Mouse (Mus musculus): ENCODE data around the gene Reep6. TPM values are rescaled to one million over a fixed set of nuclear protein-coding genes. Genes with fewer than 3 reads are reported as not detected.

Gene Reep6
- polyA plus RNA-seq (2011; ENCODE audit: insufficient read length, low read depth, missing spikeins), result 1.5 and 1.7 TPM in 2 replicates

GRCm38 (mm10) chr10:80329273-80330081, at the start of gene Reep6, which contains the start of gene Pcsk4:
Reep6 (plus strand) TSS chr10:80329953.
Pcsk4 (minus strand) TSS chr10:80329498.
- H3K4me3 ChIP-seq (ENCODE audit: insufficient read depth, low read length), result peak within 1 kb of the TSS; percentile 31
- no peak within 1 kb of the TSS for H3K27ac ChIP-seq (ENCODE audit: insufficient read depth, low read length)
- H3K4me1 ChIP-seq (ENCODE audit: control insufficient read depth, insufficient read depth, low read length), result no peaks in the 10 kb centered on the region
- TF ChIP-seq CTCF (IDR thresholded peaks at IDR 0.05; ENCODE audit: borderline replicate concordance, insufficient read depth, low read length) (no peak), POLR2A (IDR thresholded peaks at IDR 0.05; ENCODE audit: low read depth, low read length) (no peak)

- Histone ChIP-seq H3K4me3 (ENCODE audit: insufficient read depth, low read length) (no peak overlapping the region), H3K27ac (ENCODE audit: insufficient read depth, low read length) (no peak overlapping the region), H3K4me1 (ENCODE audit: control insufficient read depth, insufficient read depth, low read length) (no peaks in the 10 kb centered on the region)
- TF ChIP-seq POLR2A (IDR thresholded peaks at IDR 0.05; ENCODE audit: low read depth, low read length) (no peak), CTCF (IDR thresholded peaks at IDR 0.05; ENCODE audit: borderline replicate concordance, insufficient read depth, low read length) (no peak)
These were observed 48.4 kb upstream of the Reep6 start for GRCm38 (mm10) chr10:80281304-80281703.

GRCm38 (mm10) chr10:80281921-80282371, 47.8 kb upstream of the Reep6 start:
- H3K27ac ChIP-seq (ENCODE audit: insufficient read depth, low read length), result no peak overlapping the region
- no peak overlapping the region for H3K4me3 ChIP-seq (ENCODE audit: insufficient read depth, low read length)
- no peaks in the 10 kb centered on the region for H3K4me1 ChIP-seq (ENCODE audit: control insufficient read depth, insufficient read depth, low read length)
- TF ChIP-seq CTCF (IDR thresholded peaks at IDR 0.05; ENCODE audit: borderline replicate concordance, insufficient read depth, low read length) (no peak), POLR2A (IDR thresholded peaks at IDR 0.05; ENCODE audit: low read depth, low read length) (no peak)

GRCm38 (mm10) chr10:80282481-80283441, 47.0 kb upstream of the Reep6 start:
- no peak for TF ChIP-seq POLR2A (IDR thresholded peaks at IDR 0.05; ENCODE audit: low read depth, low read length)
- H3K4me1 ChIP-seq (ENCODE audit: control insufficient read depth, insufficient read depth, low read length), result no peaks in the 10 kb centered on the region
- no peak overlapping the region for H3K27ac ChIP-seq (ENCODE audit: insufficient read depth, low read length)

GRCm38 (mm10) chr10:80285222-80286070, 44.3 kb upstream of the Reep6 start:
- no peak overlapping the region for H3K4me3 ChIP-seq (ENCODE audit: insufficient read depth, low read length)
- TF ChIP-seq POLR2A (IDR thresholded peaks at IDR 0.05; ENCODE audit: low read depth, low read length), result no peak
- no peak for TF ChIP-seq CTCF (IDR thresholded peaks at IDR 0.05; ENCODE audit: borderline replicate concordance, insufficient read depth, low read length)
- H3K4me1 ChIP-seq (ENCODE audit: control insufficient read depth, insufficient read depth, low read length), result no peaks in the 10 kb centered on the region
- H3K27ac ChIP-seq (ENCODE audit: insufficient read depth, low read length), result no peak overlapping the region

More at GRCm38 (mm10) chr10:80282481-80283441, 47.0 kb upstream of the Reep6 start:
- no peak overlapping the region for H3K4me3 ChIP-seq (ENCODE audit: insufficient read depth, low read length)

GRCm38 (mm10) chr10:80288097-80288496, 41.7 kb upstream of the Reep6 start:
- no peak overlapping the region for H3K4me3 ChIP-seq (ENCODE audit: insufficient read depth, low read length)
- TF ChIP-seq CTCF (IDR thresholded peaks at IDR 0.05; ENCODE audit: borderline replicate concordance, insufficient read depth, low read length) (no peak), POLR2A (IDR thresholded peaks at IDR 0.05; ENCODE audit: low read depth, low read length) (no peak)
- H3K4me1 ChIP-seq (ENCODE audit: control insufficient read depth, insufficient read depth, low read length), result no peaks in the 10 kb centered on the region; the same call in 1 of the 2 replicates
- H3K27ac ChIP-seq (ENCODE audit: insufficient read depth, low read length), result no peak overlapping the region

GRCm38 (mm10) chr10:80288657-80289056, 41.1 kb upstream of the Reep6 start:
- no peak overlapping the region for H3K27ac ChIP-seq (ENCODE audit: insufficient read depth, low read length)
- no peaks in the 10 kb centered on the region; the same call in 1 of the 2 replicates for H3K4me1 ChIP-seq (ENCODE audit: control insufficient read depth, insufficient read depth, low read length)
- TF ChIP-seq CTCF (IDR thresholded peaks at IDR 0.05; ENCODE audit: borderline replicate concordance, insufficient read depth, low read length) (no peak), POLR2A (IDR thresholded peaks at IDR 0.05; ENCODE audit: low read depth, low read length) (no peak)
- no peak overlapping the region for H3K4me3 ChIP-seq (ENCODE audit: insufficient read depth, low read length)

GRCm38 (mm10) chr10:80292251-80293146, 37.3 kb upstream of the Reep6 start, which contains the start of gene Rps15:
Rps15 (plus strand) TSS chr10:80292453.
- peak; percentile 31; the same call in 1 of the 2 replicates for TF ChIP-seq CTCF (IDR thresholded peaks at IDR 0.05; ENCODE audit: borderline replicate concordance, insufficient read depth, low read length)
- peak; percentile 97 for TF ChIP-seq POLR2A (IDR thresholded peaks at IDR 0.05; ENCODE audit: low read depth, low read length)
- Histone ChIP-seq H3K4me3 (ENCODE audit: insufficient read depth, low read length) (peak within 1 kb of the TSS; percentile 98), H3K4me1 (ENCODE audit: control insufficient read depth, insufficient read depth, low read length) (no peaks in the 10 kb centered on the region; the same call in 1 of the 2 replicates), H3K27ac (ENCODE audit: insufficient read depth, low read length) (peak within 1 kb of the TSS; percentile 49)

All from embryonic fibroblast, embryonic 13.5 days (primary cell).